Mouse (Mus musculus) forebrain, embryonic 12.5 days (tissue): ENCODE measurements at regions not wholly inside any gene's neighbourhood (a gene's known extent, or its start where the extent isn't known, plus 50 kb on each side); places are given as distances from the start of the nearest gene placed in this dataset.

Source experiments
- ATAC-seq: fragments of 200-750 bp; cut with Nextera tagmentation; 2 replicates; pipeline ENCODE4 v1.8.0; 2017; ENCODE audit warnings: moderate TSS enrichment; ENCODE audit not compliant: low FRiP score
- H3K27ac ChIP-seq: fragments of 300-500 bp; sonication (generic); 2 replicates; pipeline ENCODE4 v1.5.1; 2016; ENCODE audit warnings: mild to moderate bottlenecking
- H3K27me3 ChIP-seq: fragments of 300-500 bp; sonication (generic); 2 replicates; pipeline ENCODE4 v1.6.1; 2016; ENCODE audit warnings: mild to moderate bottlenecking
- H3K36me3 ChIP-seq: fragments of 300-500 bp; sonication (generic); replicated peaks from 2 replicates; pipeline ENCODE4 v1.6.1; 2016; ENCODE audit warnings: mild to moderate bottlenecking
- H3K4me1 ChIP-seq: fragments of 300-500 bp; sonication (generic); 2 replicates; pipeline ENCODE4 v1.6.1; 2016
- H3K4me2 ChIP-seq: fragments of 300-500 bp; sonication (generic); 2 replicates; pipeline ENCODE4 v1.6.1; 2016; ENCODE audit warnings: mild to moderate bottlenecking, moderate library complexity
- H3K4me3 ChIP-seq: fragments of 300-500 bp; sonication (generic); replicated peaks from 2 replicates; pipeline ENCODE4 v1.5.1; 2016; ENCODE audit warnings: mild to moderate bottlenecking
- H3K9ac ChIP-seq: fragments of 300-500 bp; sonication (generic); 2 replicates; pipeline ENCODE4 v1.6.1; 2016; ENCODE audit warnings: mild to moderate bottlenecking
- H3K9me3 ChIP-seq: fragments of 300-500 bp; sonication (generic); 2 replicates; pipeline ENCODE4 v1.6.1; 2016
- WGBS: fragments of 180-500 bp; shearing (Covaris S2); methylation state at CpG from one replicate; pipeline ENCODE4 v1.1.7; 2016; 5-methylcytosine and 5-hydroxymethylcytosine counted together

DNA sequence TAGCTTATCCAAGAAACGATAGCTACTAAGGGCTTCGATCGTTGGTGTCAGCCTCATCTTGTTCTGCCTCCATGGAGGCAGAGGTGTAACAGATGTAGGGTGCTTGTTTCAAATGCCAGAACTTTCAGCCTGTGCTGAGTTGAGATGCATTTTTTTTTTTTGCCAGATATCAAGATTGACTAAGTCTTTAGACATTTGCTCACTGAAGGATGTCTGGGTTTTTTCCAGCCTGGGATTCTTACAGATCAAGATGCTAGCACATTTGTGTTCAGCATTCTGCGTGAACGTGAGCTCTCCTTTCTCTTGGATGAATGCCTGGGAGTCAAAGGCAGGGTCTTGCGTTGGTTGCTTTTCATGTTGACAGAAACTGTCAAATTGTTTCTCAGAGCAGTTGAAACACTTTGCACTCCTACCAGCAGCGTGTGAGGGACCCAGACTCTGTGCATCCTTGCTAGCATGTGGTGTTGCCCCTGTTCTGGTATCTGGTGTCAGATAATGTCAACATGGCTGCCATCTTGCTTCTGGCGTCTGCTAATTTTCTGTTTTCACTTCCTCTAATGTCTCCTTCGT is 114.4 kb upstream of the Arl4c start:
- H3K36me3 ChIP-seq: no peaks in the 10 kb centered on the region
- H3K27me3 ChIP-seq: no peaks in the 10 kb centered on the region
- no peak overlapping the region for H3K4me2 ChIP-seq
- no peaks in the 10 kb centered on the region for H3K9me3 ChIP-seq
- no peak overlapping the region for H3K4me3 ChIP-seq
- H3K27ac ChIP-seq: no peak overlapping the region
- WGBS: 93% methylated on average over 9 of the region's 9 CpGs
- ATAC-seq: no peak
- peaks cover 9% of the 10 kb centered on the region for H3K4me1 ChIP-seq
- H3K9ac ChIP-seq: no peak overlapping the region

DNA sequence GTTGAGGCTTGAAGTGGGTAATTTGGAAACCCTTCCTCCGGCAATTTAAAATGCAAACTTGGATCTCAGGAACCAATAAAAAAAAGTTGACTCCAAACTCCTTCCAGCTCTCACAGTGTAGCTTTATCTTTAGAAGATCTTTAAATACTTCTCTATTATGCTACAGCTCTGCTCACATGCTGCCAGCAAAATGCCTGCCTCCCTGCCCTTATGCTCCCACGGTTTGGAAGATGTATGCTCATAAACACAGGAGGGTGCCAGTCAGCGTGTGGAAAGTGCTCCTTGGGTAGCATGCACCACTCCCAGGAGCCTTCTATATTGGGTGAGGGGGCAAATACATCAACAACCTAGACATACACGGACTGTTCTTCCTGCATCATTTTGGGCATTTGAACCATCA is 123.2 kb upstream of the Arl4c start:
- WGBS: 87% methylated on average over 4 of the region's 4 CpGs
- no peak overlapping the region for H3K27ac ChIP-seq
- H3K4me3 ChIP-seq: no peak overlapping the region
- no peaks in the 10 kb centered on the region for H3K4me1 ChIP-seq
- no peaks in the 10 kb centered on the region for H3K27me3 ChIP-seq
- H3K9ac ChIP-seq: no peak overlapping the region
- no peak overlapping the region for H3K4me2 ChIP-seq
- H3K9me3 ChIP-seq: no peaks in the 10 kb centered on the region
- ATAC-seq: no peak
- no peaks in the 10 kb centered on the region for H3K36me3 ChIP-seq

DNA sequence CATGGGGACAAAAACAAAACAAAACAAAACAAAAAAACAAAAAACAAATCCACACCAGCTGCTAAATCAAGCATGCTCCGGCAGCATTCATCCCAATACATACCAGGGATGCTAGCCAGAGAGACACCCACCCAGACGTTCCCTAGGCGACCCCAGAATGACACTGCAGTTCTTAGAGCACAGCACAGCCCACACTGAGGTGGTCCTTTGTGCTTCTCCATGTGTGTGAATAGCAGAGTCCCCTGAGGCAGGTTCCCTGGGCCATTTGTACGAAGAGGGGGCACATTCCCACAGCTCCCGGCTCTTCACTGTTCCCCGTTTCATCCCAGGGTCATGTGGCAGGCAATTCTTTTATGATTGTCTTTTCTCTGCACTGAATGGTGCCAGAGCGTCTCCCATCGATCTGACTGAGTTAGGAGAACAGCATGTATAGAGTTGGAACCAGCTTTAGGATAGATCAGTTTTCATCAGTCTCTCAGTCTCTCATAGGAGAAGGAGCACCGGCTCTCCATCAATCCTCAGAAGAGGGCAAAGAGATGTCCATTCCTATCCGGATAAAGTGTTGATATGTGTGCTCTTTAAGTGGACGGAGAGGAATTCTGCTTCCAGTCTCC is 136.7 kb upstream of the Arl4c start:
- Histone ChIP-seq H3K4me1 (peaks cover 35% of the 10 kb centered on the region), H3K27ac (peak overlapping the region; percentile 94), H3K9ac (no peak overlapping the region), H3K27me3 (no peaks in the 10 kb centered on the region), H3K4me3 (no peak overlapping the region), H3K9me3 (peaks cover 2% of the 10 kb centered on the region; the same call in 1 of the 2 replicates), H3K36me3 (no peaks in the 10 kb centered on the region), H3K4me2 (no peak overlapping the region)
- ATAC-seq: peak; percentile 71
- WGBS: 19% methylated on average over 11 of the region's 11 CpGs

DNA sequence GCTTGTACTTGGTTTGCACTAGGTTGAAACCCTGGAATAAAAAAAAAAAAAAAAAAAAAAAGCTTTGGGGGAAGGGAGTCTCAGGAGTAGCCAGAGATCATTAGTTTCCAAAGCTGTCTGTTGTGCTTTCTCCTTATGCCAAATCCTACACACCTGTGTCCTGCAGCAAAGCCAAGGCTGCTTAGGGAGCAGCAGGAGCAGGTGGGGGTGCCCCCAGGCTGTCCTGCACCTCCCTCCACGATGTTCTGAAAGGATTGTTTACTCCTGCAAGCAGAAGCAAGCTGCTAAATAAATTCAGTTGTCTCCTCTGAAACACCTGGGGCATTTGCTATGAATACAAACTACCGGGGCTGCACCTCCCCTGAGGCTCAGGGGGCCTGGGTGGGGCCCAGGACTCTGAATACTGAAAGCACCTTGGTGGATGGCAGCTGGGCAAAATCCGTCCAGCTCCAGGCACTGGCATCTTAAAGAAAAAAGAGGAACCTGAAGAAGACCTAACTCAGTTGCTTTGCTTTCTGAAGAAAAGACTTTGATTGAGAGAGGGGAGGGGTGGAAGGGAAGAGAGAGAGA is 137.5 kb upstream of the Arl4c start:
- no peak overlapping the region for H3K4me3 ChIP-seq
- peak overlapping the region; percentile 94 for H3K27ac ChIP-seq
- H3K36me3 ChIP-seq: no peaks in the 10 kb centered on the region
- 0 out of 2 replicates have a peak, but pooled peaks have one; percentile 22 for ATAC-seq
- peaks cover 7% of the 10 kb centered on the region; the same call in 1 of the 2 replicates for H3K9me3 ChIP-seq
- no peak overlapping the region for H3K9ac ChIP-seq
- H3K27me3 ChIP-seq: no peaks in the 10 kb centered on the region
- H3K4me1 ChIP-seq: peaks cover 35% of the 10 kb centered on the region
- WGBS: 3% methylated on average over 3 of the region's 3 CpGs
- peak overlapping the region; percentile 31 for H3K4me2 ChIP-seq

DNA sequence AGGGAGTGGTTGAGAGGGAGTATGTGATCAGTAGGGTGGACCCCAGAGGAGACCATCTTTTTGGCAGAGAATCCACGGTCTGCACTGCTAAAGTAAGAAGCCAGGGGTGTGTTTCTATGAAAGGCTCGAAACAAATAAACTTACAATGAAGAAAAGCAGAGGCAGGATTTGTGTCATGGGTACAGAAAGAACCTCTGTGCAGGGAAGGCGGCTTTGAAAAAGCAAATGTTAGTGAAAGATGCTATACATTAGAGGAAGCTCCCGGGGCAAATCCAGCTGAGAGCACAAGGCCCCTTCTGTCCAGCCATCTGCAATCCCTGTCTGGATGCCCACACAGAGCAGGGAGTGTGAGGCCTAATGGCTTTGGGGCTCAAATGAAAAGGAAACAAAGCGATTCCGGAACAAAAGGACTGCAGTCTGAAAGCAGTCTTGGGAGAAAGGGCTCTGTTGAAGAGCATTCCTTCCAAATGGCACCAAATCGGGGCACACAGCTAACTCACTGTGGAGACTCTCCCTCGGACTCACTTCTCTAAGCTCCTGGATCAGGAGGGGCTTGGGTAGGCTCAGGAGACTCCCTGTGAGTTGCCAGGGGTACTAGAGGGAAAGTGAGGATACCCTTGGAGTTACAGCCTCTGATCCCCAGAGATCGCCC is 138.1 kb upstream of the Arl4c start:
- peak; percentile 85 for ATAC-seq
- H3K9me3 ChIP-seq: peaks cover 7% of the 10 kb centered on the region; the same call in 1 of the 2 replicates
- WGBS: 6% methylated on average over 9 of the region's 9 CpGs
- peak overlapping the region; percentile 0; the same call in 1 of the 2 replicates for H3K9ac ChIP-seq
- H3K4me2 ChIP-seq: peak overlapping the region; percentile 31; the same call in 1 of the 2 replicates
- H3K27ac ChIP-seq: peak overlapping the region; percentile 94
- no peaks in the 10 kb centered on the region for H3K27me3 ChIP-seq
- peaks cover 35% of the 10 kb centered on the region for H3K4me1 ChIP-seq
- no peaks in the 10 kb centered on the region for H3K36me3 ChIP-seq
- no peak overlapping the region for H3K4me3 ChIP-seq

DNA sequence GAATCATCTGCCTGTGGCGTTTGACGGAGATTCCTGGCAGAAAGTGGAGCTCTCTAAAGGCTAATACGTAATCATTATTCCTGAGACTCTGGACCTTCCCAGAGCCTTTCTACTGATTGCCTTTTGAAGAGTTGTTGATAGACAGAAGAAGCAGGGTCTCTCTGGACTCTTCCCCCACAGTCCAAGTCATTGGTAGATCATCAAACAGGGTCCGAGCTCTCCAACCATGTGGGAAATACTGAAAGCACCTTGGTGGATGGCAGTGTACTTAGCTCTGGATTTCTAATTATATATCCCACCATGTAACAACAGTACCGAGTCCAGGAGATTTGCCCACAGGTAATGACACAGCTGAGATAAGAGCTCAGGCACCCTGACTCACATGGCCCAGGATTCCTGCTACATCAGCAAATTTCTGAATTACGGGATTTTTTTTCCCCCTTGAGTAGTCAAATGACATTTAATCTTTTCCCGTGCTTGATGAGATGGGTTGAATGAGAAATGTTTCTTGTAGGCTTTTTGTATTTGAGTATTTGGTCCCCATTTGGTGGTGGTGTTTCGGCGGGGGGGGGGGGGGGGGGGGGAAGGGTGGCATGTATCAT is 139.1 kb upstream of the Arl4c start:
- Histone ChIP-seq H3K9me3 (peaks cover 7% of the 10 kb centered on the region; the same call in 1 of the 2 replicates), H3K36me3 (no peaks in the 10 kb centered on the region), H3K27ac (peak overlapping the region; percentile 94), H3K4me2 (no peak overlapping the region), H3K4me1 (peaks cover 35% of the 10 kb centered on the region), H3K9ac (no peak overlapping the region), H3K4me3 (no peak overlapping the region), H3K27me3 (no peaks in the 10 kb centered on the region)
- 74% methylated on average over 8 of the region's 9 CpGs for WGBS
- ATAC-seq: no peak

DNA sequence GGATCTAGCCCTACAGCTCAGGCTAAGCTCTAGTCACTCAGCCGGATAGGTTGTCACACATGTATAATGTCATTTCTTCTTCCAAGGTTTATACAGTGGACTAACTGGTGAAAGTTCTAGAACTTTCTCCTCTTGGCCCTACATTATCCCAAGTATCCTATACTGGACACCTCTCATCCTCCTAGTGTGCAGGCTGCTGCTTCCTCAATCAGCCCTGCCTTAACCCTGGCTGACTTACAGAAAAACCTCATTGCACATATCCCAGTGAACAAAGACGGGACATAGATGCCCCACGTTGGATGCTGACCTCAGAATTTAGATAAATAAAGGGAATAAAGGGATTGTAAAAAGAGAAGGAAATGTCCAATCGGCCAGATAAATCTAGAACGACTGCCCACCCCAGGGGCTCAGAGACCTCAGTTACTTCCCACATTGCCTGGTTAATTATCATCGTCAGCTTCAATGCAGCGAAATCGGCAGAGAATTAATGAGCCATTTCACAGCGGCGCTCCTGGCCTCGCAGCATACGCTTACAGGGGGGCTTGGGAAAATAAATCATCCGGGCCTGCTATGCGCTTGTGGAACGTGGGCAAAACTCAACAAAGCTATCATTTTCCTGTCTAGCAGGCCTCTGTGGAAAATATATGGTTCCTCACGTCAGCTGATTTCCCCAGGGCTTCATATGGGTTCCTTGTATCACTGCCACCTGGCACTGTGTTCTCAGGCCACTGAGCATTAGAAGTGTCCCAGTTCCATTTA is 145.5 kb upstream of the Arl4c start:
- WGBS: 33% methylated on average over 16 of the region's 16 CpGs
- Histone ChIP-seq H3K9ac (no peak overlapping the region), H3K9me3 (peaks cover 7% of the 10 kb centered on the region; the same call in 1 of the 2 replicates), H3K4me2 (peak overlapping the region; percentile 13; the same call in 1 of the 2 replicates), H3K36me3 (no peaks in the 10 kb centered on the region), H3K27me3 (no peaks in the 10 kb centered on the region), H3K27ac (peak overlapping the region; percentile 80), H3K4me1 (peaks cover 16% of the 10 kb centered on the region), H3K4me3 (no peak overlapping the region)
- ATAC-seq: peak; percentile 80

DNA sequence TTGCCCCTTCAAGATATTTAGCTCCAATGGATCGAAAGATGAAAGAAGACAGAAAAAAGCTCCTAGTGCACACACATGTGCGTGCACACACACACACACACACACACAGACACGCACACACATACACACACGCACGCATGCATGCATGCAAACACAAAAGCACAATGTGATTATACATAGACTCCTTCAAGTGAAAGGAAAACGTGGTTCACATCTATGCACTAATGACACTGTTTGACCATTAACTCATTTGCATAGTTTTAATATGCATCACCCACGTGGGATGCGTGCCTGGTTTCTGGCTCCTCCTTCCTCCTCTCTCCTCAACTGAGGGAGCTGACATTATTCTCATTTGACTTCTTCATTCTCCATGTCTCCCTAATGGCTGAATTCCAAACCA is 146.2 kb upstream of the Arl4c start:
- no peaks in the 10 kb centered on the region for H3K27me3 ChIP-seq
- H3K4me2 ChIP-seq: no peak overlapping the region
- peak; percentile 66; the same call in 1 of the 2 replicates for ATAC-seq
- WGBS: 58% methylated on average over 8 of the region's 8 CpGs
- H3K36me3 ChIP-seq: no peaks in the 10 kb centered on the region
- H3K9ac ChIP-seq: no peak overlapping the region
- peaks cover 7% of the 10 kb centered on the region; the same call in 1 of the 2 replicates for H3K9me3 ChIP-seq
- H3K4me3 ChIP-seq: no peak overlapping the region
- peaks cover 16% of the 10 kb centered on the region for H3K4me1 ChIP-seq
- H3K27ac ChIP-seq: peak overlapping the region; percentile 80

DNA sequence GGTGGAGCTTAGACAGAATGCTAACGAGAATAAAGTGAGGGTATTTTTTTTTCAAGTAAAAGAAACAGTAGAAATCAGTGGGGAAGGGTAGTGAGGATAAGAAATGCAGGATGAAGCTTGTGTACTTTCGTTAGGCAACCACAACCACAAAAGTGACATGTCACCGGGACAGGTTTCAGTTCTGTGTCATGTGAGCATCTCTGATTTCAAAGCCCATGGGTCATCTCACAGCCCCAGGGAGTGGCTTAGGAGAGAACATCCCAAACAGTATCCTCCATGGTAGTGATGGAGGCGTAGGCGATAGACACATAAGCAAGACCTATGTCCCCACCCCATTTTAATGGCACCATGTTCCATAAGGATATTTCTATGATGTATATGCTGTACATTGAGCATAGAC is 147.4 kb upstream of the Arl4c start:
- no peak overlapping the region for H3K4me3 ChIP-seq
- H3K36me3 ChIP-seq: no peaks in the 10 kb centered on the region
- peaks cover 16% of the 10 kb centered on the region for H3K4me1 ChIP-seq
- H3K27me3 ChIP-seq: no peaks in the 10 kb centered on the region
- 85% methylated on average over 5 of the region's 5 CpGs for WGBS
- H3K9me3 ChIP-seq: 0 out of 2 replicates have a peak, but pooled peaks cover under 1% of the 10 kb centered on the region
- no peak overlapping the region for H3K9ac ChIP-seq
- no peak overlapping the region for H3K27ac ChIP-seq
- no peak for ATAC-seq
- no peak overlapping the region for H3K4me2 ChIP-seq

DNA sequence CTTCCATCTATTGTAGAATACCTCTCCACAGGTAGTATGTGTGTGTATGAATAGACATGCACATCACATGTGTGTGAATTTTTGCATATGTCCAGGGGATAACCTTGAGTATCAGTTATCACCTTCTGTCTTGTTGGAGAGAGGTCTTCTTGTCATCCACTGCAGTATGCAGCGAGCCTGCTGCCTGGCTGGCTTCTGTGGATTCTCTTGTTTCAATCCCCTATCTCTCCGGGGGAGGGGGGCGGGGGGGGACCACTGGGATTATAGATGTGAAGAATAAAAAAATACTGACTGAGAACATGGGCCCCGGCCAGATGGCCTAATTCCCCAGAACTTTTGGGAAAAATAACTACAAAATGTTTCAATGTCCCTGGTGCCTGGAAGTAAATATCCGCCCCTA is 149.9 kb upstream of the Arl4c start:
- Histone ChIP-seq H3K27ac (no peak overlapping the region), H3K9ac (no peak overlapping the region), H3K27me3 (no peaks in the 10 kb centered on the region), H3K4me1 (peaks cover 14% of the 10 kb centered on the region), H3K9me3 (no peaks in the 10 kb centered on the region), H3K4me3 (no peak overlapping the region), H3K4me2 (no peak overlapping the region), H3K36me3 (no peaks in the 10 kb centered on the region)
- no peak for ATAC-seq
- WGBS: 85% methylated on average over 5 of the region's 5 CpGs

DNA sequence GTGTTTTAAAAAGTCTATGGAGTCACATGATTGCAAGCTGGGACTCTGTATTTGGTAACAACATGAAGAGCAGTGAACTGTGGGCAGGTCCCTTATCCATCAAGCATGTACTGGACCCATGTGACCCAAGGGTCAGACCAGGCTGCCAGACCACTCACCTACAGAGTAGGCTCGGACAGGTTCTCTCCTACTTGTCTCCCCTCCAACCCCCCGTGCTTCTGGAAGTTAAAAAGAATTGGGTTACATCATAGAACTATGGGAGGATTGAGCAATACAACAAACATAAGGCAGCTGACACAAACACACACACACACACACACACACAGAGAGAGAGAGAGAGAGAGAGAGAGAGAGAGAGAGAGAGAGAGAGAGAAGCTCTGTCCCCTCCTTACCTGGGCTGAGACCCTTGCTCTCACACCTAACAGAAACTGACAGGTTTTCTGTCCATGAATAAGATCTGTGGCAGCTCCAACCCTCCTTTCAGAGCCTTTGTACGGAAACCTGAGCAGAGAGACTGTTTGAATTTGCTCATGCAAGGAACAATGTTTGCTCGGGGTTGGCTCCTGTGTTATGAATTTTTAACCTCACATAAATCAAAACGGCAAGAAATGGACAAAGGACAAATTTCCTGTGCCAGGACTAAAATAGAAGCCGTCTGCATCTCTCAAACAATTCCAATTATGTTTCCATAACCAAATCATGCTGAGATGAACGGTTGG is 159.0 kb upstream of the Arl4c start:
- no peak overlapping the region for H3K9ac ChIP-seq
- H3K27ac ChIP-seq: no peak overlapping the region
- H3K4me1 ChIP-seq: no peaks in the 10 kb centered on the region
- H3K4me3 ChIP-seq: no peak overlapping the region
- no peaks in the 10 kb centered on the region for H3K27me3 ChIP-seq
- no peak overlapping the region for H3K4me2 ChIP-seq
- no peak for ATAC-seq
- no peaks in the 10 kb centered on the region for H3K9me3 ChIP-seq
- H3K36me3 ChIP-seq: no peaks in the 10 kb centered on the region
- WGBS: 85% methylated on average over 7 of the region's 7 CpGs
